ENCODE assay signal across 23 mouse cellular contexts in genomic region chr14:35356480-35357085, GRCm38 (mm10).
"Had no signal": no experiment of that assay in that cellular context is flagged by ENCODE, and none has a peak within 500 bp of the region (broad histone marks: within the 10 kb centered on the region; RNA-seq: fewer than 3 reads in every experiment).

No protein-coding gene starts in this region.

- H3K4me3 ChIP-seq: heart, embryonic 10.5 days; heart, embryonic 12.5 days; kidney, embryonic 15.5 days; limb, embryonic 13.5 days; limb, embryonic 15.5 days; liver, embryonic 12.5 days had no signal

- H3K27me3 ChIP-seq: heart, embryonic 12.5 days; kidney, embryonic 15.5 days; limb, embryonic 13.5 days; limb, embryonic 15.5 days; liver, embryonic 12.5 days had no signal

- H3K9me3 ChIP-seq: heart, embryonic 10.5 days; heart, embryonic 12.5 days; kidney, embryonic 15.5 days; limb, embryonic 13.5 days; limb, embryonic 15.5 days; liver, embryonic 12.5 days had no signal

- ATAC-seq: forebrain, postnatal 0 days; hindbrain, postnatal 0 days; intestine, embryonic 16.5 days; liver, embryonic 12.5 days had no signal

- DNase-seq: forebrain, postnatal 0 days; gastrocnemius, postnatal 14 days; gastrocnemius, postnatal 36 days; heart, adult 18-20 months; heart, postnatal 10 days; heart, postnatal 36 days; kidney, adult 11 months; kidney, adult 2 months; kidney, adult 9 months; kidney, postnatal 14 days; kidney, postnatal 36 days; layer of hippocampus, adult 9-11 months; layer of hippocampus, postnatal 36 days; left cerebral cortex, postnatal 4 days had no signal

- H3K27ac ChIP-seq: heart, embryonic 10.5 days; hindbrain, postnatal 0 days; kidney, embryonic 15.5 days; kidney, postnatal 0 days; limb, embryonic 13.5 days; limb, embryonic 15.5 days; liver, embryonic 12.5 days had no signal

- H3K36me3 ChIP-seq: heart, embryonic 10.5 days; heart, embryonic 12.5 days; kidney, embryonic 15.5 days; limb, embryonic 13.5 days; limb, embryonic 15.5 days; liver, embryonic 12.5 days had no signal

- H3K9ac ChIP-seq: forebrain, postnatal 0 days; heart, embryonic 12.5 days; kidney, embryonic 15.5 days; limb, embryonic 13.5 days; limb, embryonic 15.5 days; liver, embryonic 12.5 days had no signal

- H3K4me2 ChIP-seq: heart, embryonic 12.5 days; kidney, embryonic 15.5 days; limb, embryonic 13.5 days; limb, embryonic 15.5 days; liver, embryonic 12.5 days had no signal

- H3K4me1 ChIP-seq: heart, embryonic 10.5 days; heart, embryonic 12.5 days; kidney, embryonic 15.5 days; limb, embryonic 13.5 days; limb, embryonic 15.5 days; liver, embryonic 12.5 days had no signal
